28 mouse cellular contexts compared by ENCODE assay signal in genomic region chr7:81253317-81253716, GRCm38 (mm10). TPM values are rescaled to one million over a fixed set of nuclear protein-coding genes. Genes with fewer than 3 reads are reported as not detected.
DNase-seq lines count a peak whose midpoint lies in the region; ATAC-seq and TF ChIP-seq lines count a peak whose summit lies in the region.
"Had no signal": no experiment of that assay in that cellular context is flagged by ENCODE, and none has a peak within 500 bp of the region (broad histone marks: within the 10 kb centered on the region; RNA-seq: fewer than 3 reads in every experiment).

No protein-coding gene starts in this region.

- TF ChIP-seq CTCF in liver, adult 2 months (IDR thresholded peaks at IDR 0.05; ENCODE audit: low read depth, low read length), result no peak

- WGBS in heart, embryonic 13.5 days, result 67% methylated on average over 11 of the region's 11 CpGs
- 25% methylated on average over 11 of the region's 11 CpGs for WGBS in liver, adult 2 months
- 72% methylated on average over 11 of the region's 11 CpGs for WGBS in intestine, embryonic 16.5 days

- peaks cover 11% of the 10 kb centered on the region; the same call in 1 of the 2 replicates for H3K79me2 ChIP-seq in liver, adult 2 months (ENCODE audit: control insufficient read depth, insufficient read depth, low read length)

- H3K4me1 ChIP-seq in heart, embryonic 13.5 days, result 0 out of 2 replicates have a peak, but pooled peaks cover 2% of the 10 kb centered on the region
- peaks cover 35% of the 10 kb centered on the region for H3K4me1 ChIP-seq in liver, adult 2 months (ENCODE audit: control insufficient read depth, insufficient read depth, low read length)
- H3K4me1 ChIP-seq in intestine, embryonic 16.5 days (ENCODE audit: control insufficient read depth, insufficient read depth, low read length), result peaks cover 10% of the 10 kb centered on the region
- H3K4me1 ChIP-seq: forebrain, embryonic 13.5 days; hindbrain, embryonic 12.5 days; midbrain, embryonic 10.5 days; midbrain, embryonic 15.5 days; neural tube, embryonic 15.5 days had no signal

- H3K4me3 ChIP-seq in heart, embryonic 13.5 days, result no peak overlapping the region
- no peak overlapping the region for H3K4me3 ChIP-seq in liver, adult 2 months (ENCODE audit: insufficient read depth, low read depth, low read length)
- no peak overlapping the region for H3K4me3 ChIP-seq in intestine, embryonic 16.5 days (ENCODE audit: low read length)
- H3K4me3 ChIP-seq: forebrain, embryonic 13.5 days; heart, embryonic 10.5 days; hindbrain, embryonic 12.5 days; midbrain, embryonic 10.5 days; midbrain, embryonic 15.5 days; neural tube, embryonic 15.5 days; stomach, embryonic 15.5 days had no signal

- H3K9me3 ChIP-seq in heart, embryonic 13.5 days, result no peaks in the 10 kb centered on the region
- H3K9me3 ChIP-seq in intestine, embryonic 16.5 days (ENCODE audit: control insufficient read depth, low read length), result no peaks in the 10 kb centered on the region
- H3K9me3 ChIP-seq: forebrain, embryonic 13.5 days; heart, embryonic 10.5 days; hindbrain, embryonic 12.5 days; midbrain, embryonic 10.5 days; midbrain, embryonic 15.5 days; neural tube, embryonic 15.5 days; stomach, embryonic 15.5 days had no signal

- H3K36me3 ChIP-seq in heart, embryonic 13.5 days, result no peaks in the 10 kb centered on the region
- no peaks in the 10 kb centered on the region for H3K36me3 ChIP-seq in liver, adult 2 months (ENCODE audit: control insufficient read depth, insufficient read depth, low read length)
- no peaks in the 10 kb centered on the region for H3K36me3 ChIP-seq in intestine, embryonic 16.5 days (ENCODE audit: control insufficient read depth, insufficient read depth, low read length)
- H3K36me3 ChIP-seq: heart, embryonic 10.5 days; hindbrain, embryonic 12.5 days; midbrain, embryonic 10.5 days; midbrain, embryonic 15.5 days; neural tube, embryonic 15.5 days; stomach, embryonic 15.5 days had no signal

- 0 out of 2 replicates have a peak overlapping the region, but pooled peaks have one; percentile 2 for H3K27ac ChIP-seq in heart, embryonic 13.5 days (replicated peaks)
- peak overlapping the region; percentile 93 for H3K27ac ChIP-seq in liver, adult 2 months (replicated peaks; ENCODE audit: insufficient read depth, low read depth, low read length)
- no peak overlapping the region for H3K27ac ChIP-seq in intestine, embryonic 16.5 days (ENCODE audit: low read length)
- H3K27ac ChIP-seq: forebrain, embryonic 13.5 days; heart, embryonic 10.5 days; hindbrain, embryonic 12.5 days; midbrain, embryonic 10.5 days; midbrain, embryonic 15.5 days; neural tube, embryonic 15.5 days; stomach, embryonic 15.5 days had no signal

- H3K27me3 ChIP-seq in heart, embryonic 13.5 days (replicated peaks), result no peaks in the 10 kb centered on the region
- no peaks in the 10 kb centered on the region for H3K27me3 ChIP-seq in liver, adult 2 months (ENCODE audit: control insufficient read depth, insufficient read depth, low read length)
- H3K27me3 ChIP-seq in intestine, embryonic 16.5 days (replicated peaks; ENCODE audit: control insufficient read depth, insufficient read depth, low read length), result no peaks in the 10 kb centered on the region
- H3K27me3 ChIP-seq: CH12.LX; forebrain, embryonic 13.5 days; hindbrain, embryonic 12.5 days; midbrain, embryonic 15.5 days; neural tube, embryonic 15.5 days; stomach, embryonic 15.5 days had no signal

- TF ChIP-seq POLR2A in liver, adult 2 months (IDR thresholded peaks at IDR 0.05; ENCODE audit: extremely low read depth, insufficient read depth, low read length), result no peak

- intact Hi-C loops in gastrocnemius, postnatal 36 days (cut with DNase I), result no loop called here

- no peak overlapping the region for H3K4me2 ChIP-seq in heart, embryonic 13.5 days
- H3K4me2 ChIP-seq in intestine, embryonic 16.5 days (ENCODE audit: low read depth, low read length), result no peak overlapping the region
- H3K4me2 ChIP-seq: forebrain, embryonic 13.5 days; hindbrain, embryonic 12.5 days; lung, embryonic 14.5 days; midbrain, embryonic 15.5 days; neural tube, embryonic 15.5 days; stomach, embryonic 15.5 days had no signal

- ATAC-seq in heart, embryonic 13.5 days (ENCODE audit: extremely low read depth, insufficient number of reproducible peaks, low FRiP score, low TSS enrichment), result no peak
- ATAC-seq in intestine, embryonic 16.5 days, result peak; percentile 70
- ATAC-seq: forebrain, embryonic 13.5 days; midbrain, embryonic 15.5 days had no signal

- no peak overlapping the region for H3K9ac ChIP-seq in heart, embryonic 13.5 days
- H3K9ac ChIP-seq in liver, adult 2 months (ENCODE audit: low read depth, low read length), result no peak overlapping the region
- H3K9ac ChIP-seq in intestine, embryonic 16.5 days (ENCODE audit: low read depth, low read length), result no peak overlapping the region
- H3K9ac ChIP-seq: forebrain, embryonic 13.5 days; hindbrain, embryonic 12.5 days; lung, embryonic 14.5 days; midbrain, embryonic 15.5 days; neural tube, embryonic 15.5 days; stomach, embryonic 15.5 days had no signal

- no peak for DNase-seq in heart, adult 18-20 months
- peak; percentile 86 for DNase-seq in liver, adult 2 months (ENCODE audit: extremely low read depth, low read depth, low spot score)
- DNase-seq in liver, result no peak
- peak; percentile 55 to 66 for DNase-seq in kidney, postnatal 25 days
- DNase-seq in thymus, adult 18-20 months, result no peak
- DNase-seq in gastrocnemius, postnatal 36 days, result no peak
- DNase-seq: adrenal gland, adult 8-10 months; cerebellum, adult 8-10 months; cerebellum, postnatal 36 days; gastrocnemius, postnatal 10 days; heart, postnatal 36 days; layer of hippocampus, postnatal 36 days; left cerebral cortex, postnatal 4 days; lung, embryonic 14.5 days; lung, postnatal 14 days; retina, postnatal 1 day; right cerebral cortex, postnatal 25 days; thymus, postnatal 14 days had no signal

RNA-seq across cellular contexts. Expression of gene Pde8a, which starts 39.9 kb away (rescaled TPM):
- 2.8 and 2.9 TPM in 2 replicates for polyA plus RNA-seq in heart, embryonic 13.5 days (2015; fragmentation: Nextera tagmentation; extraction: Ambion mirVana)
- total RNA-seq in heart, adult 18-20 months (2021), result 10 to 100 TPM; 13.8 to 16.1 TPM
- total RNA-seq in liver, adult 2 months (2014; rRNA removed), result 13.5 and 15.1 TPM in 2 replicates
- polyA plus RNA-seq in liver, adult 2 months (2012; rRNA removed), result 13.3 and 13.7 TPM in 2 replicates
- polyA plus RNA-seq in intestine, embryonic 16.5 days (2015; fragmentation: Nextera tagmentation; extraction: Ambion mirVana), result 1.4 and 1.6 TPM in 2 replicates
- total RNA-seq in gastrocnemius, postnatal 36 days (2021), result 1 to 10 TPM; 4.7 to 7.0 TPM

Comparison
In these comparisons a context has a peak if more than half of its experiments do, and no peak if none do; other contexts are left out.
1. DNase-seq: peak in liver, adult 2 months (single experiment) and kidney, postnatal 25 days (2 of 2); none in heart, adult 18-20 months (0 of 2), liver (single experiment), thymus, adult 18-20 months (0 of 2) and gastrocnemius, postnatal 36 days (0 of 2).